Mouse (Mus musculus): ENCODE results near the gene Tspoap1.

Gene Tspoap1

GRCm38 (mm10) chr11:87760301-87761081, at the start of gene Tspoap1:
TSS of gene Tspoap1 (plus strand) at chr11:87760541.
- no peak for DNase-seq (ENCODE audit: low spot score)

- DNase-seq (ENCODE audit: low spot score) = no peak
Observed at GRCm38 (mm10) chr11:87712188-87712587, 48.2 kb upstream of the Tspoap1 start.

GRCm38 (mm10) chr11:87715999-87716398, 44.3 kb upstream of the Tspoap1 start:
- DNase-seq (ENCODE audit: low spot score) = no peak

- no peak for DNase-seq (ENCODE audit: low spot score)
Observed at GRCm38 (mm10) chr11:87719526-87719925, 40.8 kb upstream of the Tspoap1 start.

GRCm38 (mm10) chr11:87720324-87720723, 40.0 kb upstream of the Tspoap1 start:
- no peak for DNase-seq (ENCODE audit: low spot score)

GRCm38 (mm10) chr11:87720839-87721238, 39.5 kb upstream of the Tspoap1 start:
- no peak for DNase-seq (ENCODE audit: low spot score)

GRCm38 (mm10) chr11:87722168-87722567, 38.2 kb upstream of the Tspoap1 start:
- DNase-seq (ENCODE audit: low spot score) = no peak

- no peak for DNase-seq (ENCODE audit: low spot score)
Observed at GRCm38 (mm10) chr11:87722891-87723290, 37.5 kb upstream of the Tspoap1 start.

- no peak for DNase-seq (ENCODE audit: low spot score)
Observed at GRCm38 (mm10) chr11:87725515-87725914, 34.8 kb upstream of the Tspoap1 start.

GRCm38 (mm10) chr11:87725964-87726562, 34.3 kb upstream of the Tspoap1 start:
- no peak for DNase-seq (ENCODE audit: low spot score)

- no peak for DNase-seq (ENCODE audit: low spot score)
Observed at GRCm38 (mm10) chr11:87727021-87727420, 33.3 kb upstream of the Tspoap1 start.

- no peak for DNase-seq (ENCODE audit: low spot score)
Observed at GRCm38 (mm10) chr11:87727471-87727870, 32.9 kb upstream of the Tspoap1 start.

GRCm38 (mm10) chr11:87728850-87729592, 31.3 kb upstream of the Tspoap1 start:
- no peak for DNase-seq (ENCODE audit: low spot score)

GRCm38 (mm10) chr11:87729593-87730185, 30.7 kb upstream of the Tspoap1 start:
- DNase-seq (ENCODE audit: low spot score) = no peak

- no peak for DNase-seq (ENCODE audit: low spot score)
Observed at GRCm38 (mm10) chr11:87730652-87731310, 29.6 kb upstream of the Tspoap1 start.

- DNase-seq (ENCODE audit: low spot score) = no peak
Observed at GRCm38 (mm10) chr11:87734346-87734745, 26.0 kb upstream of the Tspoap1 start.

- no peak for DNase-seq (ENCODE audit: low spot score)
Observed at GRCm38 (mm10) chr11:87735691-87736090, 24.6 kb upstream of the Tspoap1 start.

- DNase-seq (ENCODE audit: low spot score) = peak; percentile 71
Observed at GRCm38 (mm10) chr11:87736647-87737134, 23.6 kb upstream of the Tspoap1 start.

GRCm38 (mm10) chr11:87737175-87737740, 23.1 kb upstream of the Tspoap1 start, which contains the start of gene Supt4a:
TSS of gene Supt4a (plus strand) at chr11:87737552.
- peak; percentile 95 for DNase-seq (ENCODE audit: low spot score)

- DNase-seq (ENCODE audit: low spot score) = no peak
Observed at GRCm38 (mm10) chr11:87743691-87744090, 16.6 kb upstream of the Tspoap1 start.

GRCm38 (mm10) chr11:87744964-87745363, 15.4 kb upstream of the Tspoap1 start:
- no peak for DNase-seq (ENCODE audit: low spot score)

All from testis, postnatal 14 days (tissue).